Mouse (Mus musculus) heart, postnatal 36 days (tissue): Measurements from ENCODE around the gene Susd2. TPM values are rescaled to one million over a fixed set of nuclear protein-coding genes. Genes with fewer than 3 reads are reported as not detected.

Experiments
- total RNA-seq, 2 experiments: library from RNA; stranded (reverse); gene quantifications; 2 replicates each; pipeline ENCODE4 v1.2.3; 2021

Gene Susd2
- total RNA-seq, 2 experiments from 2014 or later = 1.4 to 1.8 TPM

Other genes with a start within 250 kb of the Susd2 start
- 1 to 10 TPM in 1 of 2 experiments, under 1 TPM in 1; 0.65 to 1.3 TPM for gene Upb1, start 242.9 kb downstream of the Susd2 start, total RNA-seq
- 10 to 100 TPM; 65.7 to 69.5 TPM for gene Snrpd3, start 126.5 kb downstream of the Susd2 start, total RNA-seq
- 10 to 100 TPM; 41.8 to 44.2 TPM for gene Gucd1, start 126.0 kb downstream of the Susd2 start, total RNA-seq
- gene Lrrc75b, start 83.7 kb downstream of the Susd2 start, total RNA-seq = 1 to 10 TPM; 1.1 to 1.5 TPM
- not detected for gene Ggt1, start 82.4 kb downstream of the Susd2 start, total RNA-seq
- 1 to 10 TPM; 5.4 to 9.0 TPM for gene Ggt5, start 54.7 kb downstream of the Susd2 start, total RNA-seq
- 10 to 100 TPM; 23.4 to 26.2 TPM for gene Cabin1, start 120.3 kb upstream of the Susd2 start, total RNA-seq
- gene Ddt, start 129.4 kb upstream of the Susd2 start, total RNA-seq = 100 to 1,000 TPM in 1 of 2 experiments, 10 to 100 TPM in 1; 96.7 to 104 TPM
- not detected for gene Gm20441, start 136.9 kb upstream of the Susd2 start, total RNA-seq
- gene Gstt3, start 137.4 kb upstream of the Susd2 start, total RNA-seq = 1 to 10 TPM; 4.1 to 4.8 TPM
- 10 to 100 TPM; 14.5 to 20.3 TPM for gene Gstt1, start 154.6 kb upstream of the Susd2 start, total RNA-seq
- gene Gstt4, start 178.5 kb upstream of the Susd2 start, total RNA-seq = not detected
- gene Gstt2, start 193.4 kb upstream of the Susd2 start, total RNA-seq = 10 to 100 TPM; 13.2 to 13.5 TPM
- gene Mif, start 216.2 kb upstream of the Susd2 start, total RNA-seq = 100 to 1,000 TPM; 196 to 202 TPM
- gene Derl3, start 249.4 kb upstream of the Susd2 start, total RNA-seq = under 1 TPM; 0.61 to 0.68 TPM